Mouse (Mus musculus) ES-E14 (cell line): Measurements from ENCODE around the gene Tnfsf4. TPM values are rescaled to one million over a fixed set of nuclear protein-coding genes. Genes with fewer than 3 reads are reported as not detected.
A peak's percentile ranks its signal among the peaks of the same experiment; 100 is the strongest.

ENCODE experiments used
- DNase-seq: peaks from one replicate; pipeline ENCODE4 v3.0.0-alpha.2; 2013; ENCODE audit warnings: low read depth, low spot score
- H3K27ac ChIP-seq: 2 replicates; pipeline ENCODE4 v1.5.1; 2012; ENCODE audit warnings: low read depth, mild to moderate bottlenecking, low read length, moderate library complexity, mixed read lengths; ENCODE audit not compliant: poor library complexity, insufficient read depth, severe bottlenecking
- H3K36me3 ChIP-seq: 2 replicates; pipeline ENCODE4 v1.6.1; 2012; ENCODE audit warnings: mild to moderate bottlenecking, low read length, moderate library complexity, mixed read lengths; ENCODE audit not compliant: control insufficient read depth, poor library complexity, insufficient read depth, severe bottlenecking
- H3K4me1 ChIP-seq, 2 experiments: fragments of 150-350 bp in 1 of 2; sonication (generic) in 1 of 2; 2 replicates each; pipeline ENCODE4 v1.6.1; 2012; ENCODE audit warnings: low read length in 2 of 2, mild to moderate bottlenecking in 1 of 2, mixed read lengths in 1 of 2; ENCODE audit not compliant: control insufficient read depth in 2 of 2, insufficient read depth in 2 of 2, poor library complexity in 1 of 2
- H3K4me3 ChIP-seq, 2 experiments: fragments of 150-350 bp in 1 of 2; sonication (generic) in 1 of 2; 2 replicates each; pipeline ENCODE4 v1.5.1; 2012; ENCODE audit warnings: low read length in 2 of 2, low read depth in 1 of 2, mild to moderate bottlenecking in 1 of 2, mixed read lengths in 1 of 2; ENCODE audit not compliant: insufficient read depth in 1 of 2, poor library complexity in 1 of 2, severe bottlenecking in 1 of 2
- H3K9ac ChIP-seq: 2 replicates; pipeline ENCODE4 v1.6.1; 2012; ENCODE audit warnings: low read depth, mild to moderate bottlenecking, low read length, mixed read lengths; ENCODE audit not compliant: poor library complexity, insufficient read depth, severe bottlenecking
- H3K9me3 ChIP-seq: fragments of 150-350 bp; sonication (generic); 2 replicates; pipeline ENCODE4 v1.6.1; 2012; ENCODE audit warnings: low read depth, mild to moderate bottlenecking, low read length; ENCODE audit not compliant: control insufficient read depth, insufficient read depth
- CHD2 ChIP-seq: IDR thresholded peaks from 2 replicates; pipeline ENCODE4 v1.6.1; 2014; ENCODE audit warnings: mild to moderate bottlenecking, low read depth, low read length, inconsistent platforms
- HCFC1 ChIP-seq: IDR thresholded peaks from 2 replicates; pipeline ENCODE4 v1.6.1; 2012; ENCODE audit warnings: low read length, inconsistent platforms, borderline replicate concordance; ENCODE audit not compliant: insufficient read depth
- MAFK ChIP-seq: IDR thresholded peaks from 2 replicates; pipeline ENCODE4 v1.6.1; 2014; ENCODE audit warnings: mild to moderate bottlenecking, low read depth, low read length, inconsistent platforms; ENCODE audit not compliant: insufficient read depth
- ZC3H11A ChIP-seq: IDR thresholded peaks from 2 replicates; pipeline ENCODE4 v1.6.1; 2012; ENCODE audit warnings: low read depth, mild to moderate bottlenecking, inconsistent platforms, low read length, borderline replicate concordance
- ZNF384 ChIP-seq: IDR thresholded peaks from 2 replicates; pipeline ENCODE4 v1.6.1; 2012; ENCODE audit warnings: low read depth, low read length, inconsistent platforms
- in situ Hi-C, 2 experiments: fragments of 600-800 bp; cut with MboI; formaldehyde crosslinking; loops; one replicate each; pipeline ENCODE4 v1.15.1; 2025; ENCODE audit warnings: low sequenced_read_pairs in 2 of 2, inconsistent platforms in 1 of 2; ENCODE audit not compliant: unreplicated experiment in 2 of 2
- total RNA-seq: library from RNA; depleted of rRNA; stranded (reverse); fragments of 300-350 nt; gene quantifications from 2 replicates; pipeline ENCODE4 v1.2.3, GENCODE M21; 2012

The Tnfsf4 gene
- total RNA-seq, 1 experiment, result 0.13 TPM

DNA sequence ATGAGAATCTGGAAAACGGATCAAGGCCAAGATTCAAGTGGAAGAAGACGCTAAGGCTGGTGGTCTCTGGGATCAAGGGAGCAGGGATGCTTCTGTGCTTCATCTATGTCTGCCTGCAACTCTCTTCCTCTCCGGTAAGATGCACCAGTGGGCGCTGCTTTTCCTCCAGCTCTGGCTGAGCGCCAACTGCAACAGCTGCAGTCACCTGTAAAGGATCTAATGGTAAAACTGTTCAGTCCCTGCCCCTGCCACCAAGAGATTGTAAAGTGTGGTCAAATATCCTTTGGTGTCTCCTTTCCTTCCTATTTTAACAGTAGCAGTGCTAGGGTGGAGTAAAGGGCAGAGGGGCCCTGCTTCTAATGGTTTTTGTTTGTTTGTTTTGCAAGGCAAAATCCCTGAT lies 401 bp downstream of the Tnfsf4 start:
- no peak for TF ChIP-seq ZC3H11A
- no peak for TF ChIP-seq ZNF384
- no peak for TF ChIP-seq HCFC1
- Histone ChIP-seq H3K9me3 (no peaks in the 10 kb centered on the region), H3K9ac (no peak overlapping the region), H3K4me1 (no peaks in the 10 kb centered on the region), H3K36me3 (no peaks in the 10 kb centered on the region), H3K4me3 (no peak overlapping the region), H3K27ac (no peak overlapping the region)
- DNase-seq, result no peak
- in situ Hi-C loops, result no loop called here

DNA sequence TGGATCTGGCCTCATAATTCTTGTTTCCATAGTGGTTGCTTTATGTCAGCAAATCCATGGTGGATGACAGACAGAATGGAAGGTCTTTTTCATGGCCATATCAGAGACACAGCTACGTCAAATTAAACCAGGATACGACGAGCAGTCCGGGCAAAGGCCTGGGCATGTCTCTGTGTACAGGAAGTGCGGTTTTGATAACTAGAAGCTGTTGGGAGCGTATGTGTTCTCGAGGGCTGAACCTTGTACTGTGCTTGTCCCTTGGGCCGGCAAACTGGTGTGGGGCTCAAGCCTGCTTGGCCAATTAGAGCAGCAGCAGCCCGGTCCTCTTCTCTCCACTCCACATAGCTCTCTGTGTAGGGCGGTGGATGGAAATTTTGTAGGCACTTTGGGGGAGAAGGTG lies 1.1 kb downstream of the Tnfsf4 start:
- in situ Hi-C loops, result no loop called here
- Histone ChIP-seq H3K27ac (no peak overlapping the region), H3K4me1 (no peaks in the 10 kb centered on the region), H3K9me3 (no peaks in the 10 kb centered on the region), H3K4me3 (no peak overlapping the region), H3K9ac (no peak overlapping the region), H3K36me3 (no peaks in the 10 kb centered on the region)
- TF ChIP-seq ZNF384, result no peak
- TF ChIP-seq HCFC1, result no peak
- TF ChIP-seq MAFK, result no peak
- TF ChIP-seq CHD2, result no peak
- TF ChIP-seq ZC3H11A, result no peak
- DNase-seq, result no peak

DNA sequence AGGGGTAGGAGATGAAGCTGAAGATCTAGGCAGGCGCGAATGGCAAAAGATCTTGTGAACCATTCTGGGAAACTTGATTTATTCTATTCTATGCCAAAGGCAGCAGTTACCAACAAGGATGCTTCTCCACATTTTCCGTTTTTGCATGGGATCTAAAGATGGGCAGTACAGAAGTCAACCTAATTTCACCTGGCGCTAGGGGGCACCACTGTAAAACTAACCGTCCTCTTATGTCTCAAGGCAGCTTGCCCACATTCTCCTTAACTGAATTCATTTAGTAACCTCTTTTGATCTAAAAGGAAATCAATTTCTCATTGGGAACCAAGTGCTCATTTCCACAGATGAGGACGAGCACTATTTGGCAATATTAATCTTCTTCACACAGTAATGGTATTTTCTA lies 4.9 kb downstream of the Tnfsf4 start:
- H3K9me3 ChIP-seq, result no peaks in the 10 kb centered on the region
- peak; percentile 47 for DNase-seq
- no peaks in the 10 kb centered on the region for H3K36me3 ChIP-seq
- TF ChIP-seq ZNF384 (no peak), MAFK (no peak), HCFC1 (no peak), CHD2 (no peak), ZC3H11A (peak; percentile 76)
- H3K9ac ChIP-seq, result no peak overlapping the region
- no peaks in the 10 kb centered on the region for H3K4me1 ChIP-seq
- in situ Hi-C loops, result loop anchor here in 1 of 2 experiments (10.0 kb wide), 1 partner anchor 285 kb away; no protein-coding TSS in a partner anchor
- no peak overlapping the region for H3K27ac ChIP-seq
- H3K4me3 ChIP-seq, result no peak overlapping the region

DNA sequence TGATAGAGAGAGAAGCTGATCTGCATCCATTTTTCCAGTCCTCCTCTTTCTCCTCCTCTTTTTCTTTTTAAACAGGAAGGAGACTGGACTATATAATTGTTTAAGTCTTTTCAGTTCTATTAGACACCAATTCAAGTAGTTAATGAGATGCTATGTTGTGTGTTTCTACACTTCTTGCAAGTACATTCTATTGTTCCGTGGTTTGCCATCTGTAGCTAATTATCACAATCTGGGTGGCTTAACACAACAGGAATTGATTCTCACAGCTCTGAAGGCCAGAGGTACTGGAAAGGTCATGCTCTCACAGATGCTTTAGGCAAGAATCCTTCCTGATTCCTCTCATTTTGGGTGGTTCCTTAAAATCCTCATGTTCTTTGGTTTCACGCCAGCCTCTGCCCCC lies 7.9 kb downstream of the Tnfsf4 start:
- no peak for DNase-seq
- Histone ChIP-seq H3K9ac (no peak overlapping the region), H3K36me3 (no peaks in the 10 kb centered on the region), H3K4me1 (no peaks in the 10 kb centered on the region), H3K9me3 (no peaks in the 10 kb centered on the region), H3K27ac (no peak overlapping the region), H3K4me3 (no peak overlapping the region)
- in situ Hi-C loops, result loop anchor here in 1 of 2 experiments (10.0 kb wide), 1 partner anchor 282 kb away; no protein-coding TSS in a partner anchor
- TF ChIP-seq MAFK, result no peak
- no peak for TF ChIP-seq CHD2
- TF ChIP-seq ZC3H11A, result no peak
- no peak for TF ChIP-seq ZNF384
- no peak for TF ChIP-seq HCFC1

DNA sequence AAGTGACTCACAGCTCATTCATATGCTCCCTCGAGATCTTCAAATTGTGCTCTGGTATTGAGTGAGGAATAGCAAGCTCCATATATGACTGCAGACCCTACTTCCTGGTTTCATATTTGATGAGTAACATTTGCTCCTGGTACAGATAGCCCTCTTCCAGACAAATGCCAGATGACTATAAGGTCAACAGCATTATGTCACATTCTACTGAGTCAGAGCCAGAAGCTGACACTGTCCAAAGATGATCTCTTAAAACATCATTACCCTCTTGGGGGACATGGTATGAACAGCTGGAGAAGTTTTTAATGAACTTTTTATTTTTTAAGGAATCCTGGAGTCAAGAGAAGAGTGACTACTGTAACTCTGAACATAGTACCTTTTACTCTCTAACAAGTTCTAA lies 11.3 kb downstream of the Tnfsf4 start:
- Histone ChIP-seq H3K4me3 (no peak overlapping the region), H3K4me1 (no peaks in the 10 kb centered on the region), H3K27ac (no peak overlapping the region), H3K9ac (no peak overlapping the region), H3K9me3 (no peaks in the 10 kb centered on the region), H3K36me3 (no peaks in the 10 kb centered on the region)
- in situ Hi-C loops, result loop anchor here in 1 of 2 experiments (10.0 kb wide), 1 partner anchor 278 kb away; no protein-coding TSS in a partner anchor
- no peak for TF ChIP-seq MAFK
- TF ChIP-seq ZC3H11A, result no peak
- TF ChIP-seq HCFC1, result no peak
- no peak for TF ChIP-seq ZNF384
- TF ChIP-seq CHD2, result no peak
- DNase-seq, result no peak
